Mouse (Mus musculus) lung, adult 2 months (tissue): ENCODE measurements at regions not wholly inside any gene's neighbourhood (a gene's known extent, or its start where the extent isn't known, plus 50 kb on each side); places are given as distances from the start of the nearest gene placed in this dataset.

Experiments
- CTCF ChIP-seq: fragments of 200-500 bp; IDR thresholded peaks from 2 replicates; pipeline ENCODE4 v1.5.1; 2011; ENCODE audit warnings: mild to moderate bottlenecking, low read length, control low read depth; ENCODE audit not compliant: insufficient read depth
- POLR2A ChIP-seq: fragments of 200-500 bp; IDR thresholded peaks from 2 replicates; pipeline ENCODE4 v1.6.1; 2011; ENCODE audit warnings: low read depth, mild to moderate bottlenecking, control low read depth, low read length, borderline replicate concordance; ENCODE audit errors: extremely low read depth

DNA sequence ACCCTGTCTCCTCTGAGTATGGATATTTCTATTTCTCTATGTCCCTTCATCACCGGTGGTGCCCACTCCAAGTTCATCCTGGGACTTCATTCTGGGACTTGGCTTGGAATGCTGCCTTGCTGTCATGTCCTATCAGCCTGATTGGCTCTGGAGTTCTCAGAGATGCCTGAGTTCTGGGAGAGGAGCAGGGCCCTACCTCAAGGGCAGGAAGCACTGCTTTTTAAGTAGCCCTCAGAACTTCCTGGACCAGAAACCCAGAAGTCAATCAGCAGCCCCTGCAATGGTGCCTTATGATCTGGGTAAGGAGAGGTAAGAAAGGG is 228.2 kb upstream of the Zfp703 start:
- no peak for TF ChIP-seq POLR2A
- no peak for TF ChIP-seq CTCF
